Mouse (Mus musculus): ENCODE data around the gene Clca1. TPM values are rescaled to one million over a fixed set of nuclear protein-coding genes. Genes with fewer than 3 reads are reported as not detected.
"Not testable (repeated sequence)": the region's sequence is repeated elsewhere in the genome, so short reads cannot be mapped to it uniquely, and the experiment has no call there.

Gene Clca1
- total RNA-seq (2017) = not detected in 3 replicates

- ATAC-seq (replicated peaks; ENCODE audit: insufficient number of reproducible peaks, low FRiP score, low TSS enrichment, poor library complexity, severe bottlenecking) = no peak
Observed at GRCm38 (mm10) chr3:145032676-145033075, at the start of gene Clca1. Gene Clca1 (minus strand): TSS chr3:145032776.

DNA sequence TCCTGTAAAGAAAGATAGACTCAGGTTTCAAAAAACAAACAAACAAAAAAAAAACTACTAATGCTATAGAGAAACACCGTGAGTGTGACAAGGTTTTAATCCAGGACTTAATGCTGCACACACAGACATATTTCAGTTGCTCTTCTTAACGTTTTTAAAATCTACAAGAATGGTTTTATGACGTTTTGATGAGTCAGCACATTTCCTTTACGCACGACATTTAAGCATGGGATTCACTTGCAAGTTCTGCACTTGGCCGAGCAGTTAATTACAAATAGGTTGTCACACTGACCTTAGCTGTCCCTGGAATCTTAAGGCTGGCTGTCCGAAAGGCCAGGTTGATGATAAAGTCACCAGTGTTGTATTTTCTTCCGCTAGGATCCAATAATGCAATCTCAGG is 48.3 kb upstream of the Clca1 start:
- no peak for ATAC-seq (replicated peaks; ENCODE audit: insufficient number of reproducible peaks, low FRiP score, low TSS enrichment, poor library complexity, severe bottlenecking)

DNA sequence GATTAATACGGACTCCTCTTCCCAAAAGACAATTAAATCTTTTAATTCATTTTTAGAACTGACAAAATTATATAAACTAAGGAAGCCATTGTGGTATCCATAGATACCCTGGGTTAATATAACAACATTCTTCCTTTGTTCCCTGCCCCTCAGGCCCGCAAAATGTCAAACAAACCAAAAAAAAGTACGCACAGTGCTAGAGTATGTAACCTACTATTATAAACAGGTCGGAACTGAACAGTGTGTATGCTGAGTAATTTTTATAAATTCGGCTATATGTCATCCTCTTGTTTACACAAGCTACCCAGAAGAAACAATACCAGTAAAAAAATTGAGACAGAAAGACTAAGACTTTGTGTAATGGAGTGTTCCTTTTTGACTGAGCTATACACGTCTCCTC is 45.8 kb upstream of the Clca1 start:
- ATAC-seq (replicated peaks; ENCODE audit: insufficient number of reproducible peaks, low FRiP score, low TSS enrichment, poor library complexity, severe bottlenecking) = no peak

GRCm38 (mm10) chr3:145072339-145072738 is 39.8 kb upstream of the Clca1 start:
- no peak for ATAC-seq (replicated peaks; ENCODE audit: insufficient number of reproducible peaks, low FRiP score, low TSS enrichment, poor library complexity, severe bottlenecking)

DNA sequence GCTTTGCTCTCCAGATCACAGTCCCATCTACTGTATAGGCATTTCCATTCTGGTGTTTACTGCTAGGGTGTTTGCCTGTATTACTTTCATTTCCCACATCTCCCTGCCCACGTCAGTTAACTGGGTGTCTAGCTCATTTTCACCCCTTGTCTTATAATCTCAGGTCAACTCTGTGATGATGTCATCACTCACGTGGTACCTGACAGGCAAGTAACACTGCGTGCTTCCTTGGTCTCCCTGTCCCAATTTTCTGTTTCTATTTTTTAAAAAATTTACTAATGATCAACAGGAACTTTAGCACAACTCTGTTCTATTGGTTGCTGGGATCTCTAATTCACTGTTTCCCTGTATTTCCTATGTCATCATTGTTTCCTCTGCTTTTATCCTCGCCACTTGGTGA is 36.4 kb upstream of the Clca1 start:
- no peak for ATAC-seq (replicated peaks; ENCODE audit: insufficient number of reproducible peaks, low FRiP score, low TSS enrichment, poor library complexity, severe bottlenecking)

DNA sequence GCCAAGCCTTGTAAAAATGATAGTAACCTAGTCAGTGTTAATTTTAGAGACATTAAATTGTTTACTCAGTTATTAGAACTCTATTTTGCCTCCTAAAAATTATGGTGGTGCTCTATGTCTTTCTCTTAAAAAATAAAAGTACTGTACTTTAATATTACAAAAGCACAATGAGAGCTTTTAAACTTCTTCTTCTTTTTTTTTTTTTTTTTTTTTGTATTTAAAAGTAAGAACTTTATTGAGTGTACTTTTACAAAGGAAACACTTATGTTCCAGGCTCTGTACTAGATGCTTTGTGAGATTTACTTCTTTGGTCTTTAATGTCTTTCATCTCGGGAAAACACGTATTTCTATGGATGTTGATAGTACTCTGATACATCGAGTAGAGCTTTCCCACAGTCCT is 22.6 kb upstream of the Clca1 start:
- ATAC-seq (replicated peaks; ENCODE audit: insufficient number of reproducible peaks, low FRiP score, low TSS enrichment, poor library complexity, severe bottlenecking) = not testable (repeated sequence)

DNA sequence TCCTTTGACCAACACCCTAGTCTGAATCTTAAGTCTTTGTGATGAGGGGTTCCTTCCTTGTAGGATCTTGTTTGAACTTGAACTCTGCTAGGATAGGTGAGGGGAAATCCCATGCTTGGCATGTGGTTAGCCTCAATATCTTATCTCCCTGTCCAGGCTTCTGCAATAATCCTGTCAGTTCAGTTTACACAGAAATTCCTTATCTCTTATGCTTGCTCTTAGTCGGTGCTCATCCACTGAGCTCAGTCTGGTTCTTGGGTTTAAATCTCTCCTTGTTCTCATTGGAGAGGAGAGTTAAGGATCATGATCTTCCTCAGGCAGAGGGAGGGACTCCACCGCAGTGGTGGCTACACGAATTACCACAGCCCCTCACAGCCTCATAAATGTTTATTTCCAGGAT is 17.2 kb upstream of the Clca1 start:
- ATAC-seq (replicated peaks; ENCODE audit: insufficient number of reproducible peaks, low FRiP score, low TSS enrichment, poor library complexity, severe bottlenecking) = no peak

GRCm38 (mm10) chr3:145038813-145039212 is 6.2 kb upstream of the Clca1 start:
- ATAC-seq (replicated peaks; ENCODE audit: insufficient number of reproducible peaks, low FRiP score, low TSS enrichment, poor library complexity, severe bottlenecking) = no peak

DNA sequence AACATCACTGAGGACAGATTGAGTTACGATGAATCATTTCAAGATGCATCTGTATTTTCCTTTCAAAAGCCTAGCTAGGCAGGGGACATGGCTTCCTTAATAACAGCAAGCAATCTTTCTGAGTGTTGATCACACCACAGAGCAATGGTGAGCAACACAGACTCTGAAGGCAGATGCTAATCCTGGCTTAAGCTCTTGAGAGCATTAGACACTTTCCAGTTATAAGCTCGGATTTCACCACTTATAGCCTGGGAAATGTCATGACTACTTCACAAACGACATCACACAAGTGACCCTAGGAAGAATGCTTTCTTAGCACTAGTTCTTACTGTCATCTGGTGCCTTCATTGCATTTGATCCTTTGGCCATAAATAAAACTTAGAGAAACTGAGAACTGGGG is 4.5 kb downstream of the Clca1 start:
- ATAC-seq (replicated peaks; ENCODE audit: insufficient number of reproducible peaks, low FRiP score, low TSS enrichment, poor library complexity, severe bottlenecking) = no peak

- no peak for ATAC-seq (replicated peaks; ENCODE audit: insufficient number of reproducible peaks, low FRiP score, low TSS enrichment, poor library complexity, severe bottlenecking)
Observed at GRCm38 (mm10) chr3:145026750-145027149, 5.8 kb downstream of the Clca1 start.

GRCm38 (mm10) chr3:145017807-145018206 is 14.8 kb downstream of the Clca1 start:
- no peak for ATAC-seq (replicated peaks; ENCODE audit: insufficient number of reproducible peaks, low FRiP score, low TSS enrichment, poor library complexity, severe bottlenecking)

- no peak for ATAC-seq (replicated peaks; ENCODE audit: insufficient number of reproducible peaks, low FRiP score, low TSS enrichment, poor library complexity, severe bottlenecking)
Observed at GRCm38 (mm10) chr3:145004422-145004821, 28.2 kb downstream of the Clca1 start.

- ATAC-seq (replicated peaks; ENCODE audit: insufficient number of reproducible peaks, low FRiP score, low TSS enrichment, poor library complexity, severe bottlenecking) = no peak
Observed at GRCm38 (mm10) chr3:145000912-145001311, 31.7 kb downstream of the Clca1 start.

- no peak for ATAC-seq (replicated peaks; ENCODE audit: insufficient number of reproducible peaks, low FRiP score, low TSS enrichment, poor library complexity, severe bottlenecking)
Observed at GRCm38 (mm10) chr3:144993055-144993454, 39.5 kb downstream of the Clca1 start.

- ATAC-seq (replicated peaks; ENCODE audit: insufficient number of reproducible peaks, low FRiP score, low TSS enrichment, poor library complexity, severe bottlenecking) = no peak
Observed at GRCm38 (mm10) chr3:144992618-144993017, 40.0 kb downstream of the Clca1 start.

DNA sequence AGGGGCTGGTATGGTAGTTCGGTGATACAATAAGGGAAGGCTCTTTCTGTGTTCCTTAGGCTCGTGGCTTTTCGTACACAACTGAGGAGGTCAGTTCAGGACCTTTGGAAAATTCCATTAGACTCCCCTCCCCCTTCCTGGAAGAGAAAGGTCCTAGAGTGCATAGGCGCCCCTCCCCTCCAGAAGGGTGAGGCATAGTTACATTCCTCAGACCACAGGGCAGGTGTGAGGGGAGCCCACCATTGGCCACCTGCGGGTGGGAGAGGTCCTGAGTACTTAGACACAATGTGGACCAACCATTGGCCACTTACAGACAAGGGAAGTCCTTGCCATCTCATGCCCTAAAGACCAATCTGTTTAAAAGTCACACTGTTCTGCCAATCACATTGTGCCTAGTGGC is 46.7 kb downstream of the Clca1 start:
- no peak for ATAC-seq (replicated peaks; ENCODE audit: insufficient number of reproducible peaks, low FRiP score, low TSS enrichment, poor library complexity, severe bottlenecking)

- no peak for ATAC-seq (replicated peaks; ENCODE audit: insufficient number of reproducible peaks, low FRiP score, low TSS enrichment, poor library complexity, severe bottlenecking)
Observed at GRCm38 (mm10) chr3:144980551-144980950, 52.0 kb downstream of the Clca1 start.

DNA sequence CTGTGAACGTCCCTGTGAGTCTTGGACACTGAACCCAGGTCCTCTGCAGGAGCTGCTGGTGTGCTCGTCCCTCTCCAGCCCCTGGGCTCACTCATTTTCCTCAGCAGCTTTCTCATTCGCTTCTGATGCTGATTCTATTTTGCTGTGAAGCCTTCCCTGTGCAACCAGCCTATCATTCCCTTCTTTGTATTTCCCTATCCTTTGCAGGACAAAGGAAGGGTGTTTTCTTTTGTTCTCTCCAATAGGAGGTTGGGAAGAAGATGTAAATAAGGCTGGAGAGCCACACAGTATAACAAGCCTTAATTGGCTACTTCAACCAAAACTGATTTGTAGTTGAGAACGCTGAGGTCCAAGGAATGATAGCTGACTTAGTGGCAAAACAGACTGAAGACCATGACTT is 54.9 kb downstream of the Clca1 start:
- ATAC-seq (replicated peaks; ENCODE audit: insufficient number of reproducible peaks, low FRiP score, low TSS enrichment, poor library complexity, severe bottlenecking) = no peak

DNA sequence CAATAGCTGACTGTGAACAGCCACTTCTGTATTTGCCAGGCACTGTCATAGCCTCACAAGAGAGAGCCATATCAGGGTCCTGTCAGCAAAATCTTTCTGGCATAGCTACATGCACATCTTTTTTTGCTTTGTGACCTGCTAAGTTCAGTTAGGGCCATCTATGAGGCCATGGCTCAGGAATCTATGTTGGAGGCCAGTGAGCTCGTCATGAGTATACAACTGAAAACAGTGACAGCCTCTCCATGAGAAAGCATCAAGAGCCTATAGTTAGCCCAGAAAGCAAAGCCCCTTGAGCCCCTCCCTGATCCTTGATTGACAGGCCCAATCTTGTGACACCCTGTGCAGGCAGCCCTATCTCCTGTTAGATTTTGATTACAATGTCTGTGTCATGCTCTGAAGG is 56.5 kb downstream of the Clca1 start:
- no peak for ATAC-seq (replicated peaks; ENCODE audit: insufficient number of reproducible peaks, low FRiP score, low TSS enrichment, poor library complexity, severe bottlenecking)

GRCm38 (mm10) chr3:144974945-144975344 is 57.6 kb downstream of the Clca1 start, which contains the start of gene Clca4a:
Gene Clca4a (minus strand): TSS chr3:144975045.
- no peak for ATAC-seq (replicated peaks; ENCODE audit: insufficient number of reproducible peaks, low FRiP score, low TSS enrichment, poor library complexity, severe bottlenecking)

GRCm38 (mm10) chr3:144971553-144972270 is 60.9 kb downstream of the Clca1 start:
- no peak for ATAC-seq (replicated peaks; ENCODE audit: insufficient number of reproducible peaks, low FRiP score, low TSS enrichment, poor library complexity, severe bottlenecking)
